Mouse (Mus musculus) limb, embryonic 14.5 days (tissue): ENCODE results near the gene Prr7. TPM values are rescaled to one million over a fixed set of nuclear protein-coding genes. Genes with fewer than 3 reads are reported as not detected.

Experiments used
- ATAC-seq: fragments of 200-750 bp; cut with Nextera tagmentation; 2 replicates; pipeline ENCODE4 v1.8.0; 2017; ENCODE audit warnings: low read depth, moderate number of reproducible peaks, moderate TSS enrichment; ENCODE audit not compliant: low FRiP score
- DNase-seq: peaks from one replicate; pipeline ENCODE4 v3.0.0-alpha.2; 2015; ENCODE audit warnings: low spot score
- H3K27ac ChIP-seq: fragments of 300-500 bp; sonication (generic); replicated peaks from 2 replicates; pipeline ENCODE4 v1.5.1; 2014; ENCODE audit warnings: low read depth, mild to moderate bottlenecking, low read length, moderate library complexity, mixed read lengths
- H3K27me3 ChIP-seq: fragments of 300-500 bp; sonication (generic); 2 replicates; pipeline ENCODE4 v1.6.1; 2014; ENCODE audit warnings: low read length, mixed read lengths; ENCODE audit not compliant: control insufficient read depth, insufficient read depth
- H3K36me3 ChIP-seq: fragments of 300-500 bp; sonication (generic); 2 replicates; pipeline ENCODE4 v1.6.1; 2014; ENCODE audit warnings: mild to moderate bottlenecking, low read length, moderate library complexity, mixed read lengths; ENCODE audit not compliant: control insufficient read depth, insufficient read depth
- H3K4me1 ChIP-seq: fragments of 300-500 bp; sonication (generic); 2 replicates; pipeline ENCODE4 v1.6.1; 2014; ENCODE audit warnings: antibody characterized with exemption, low read length, mixed read lengths; ENCODE audit not compliant: control insufficient read depth, insufficient read depth
- H3K4me2 ChIP-seq: fragments of 300-500 bp; sonication (generic); replicated peaks from 2 replicates; pipeline ENCODE4 v1.6.1; 2014; ENCODE audit warnings: low read depth, mild to moderate bottlenecking, low read length, moderate library complexity; ENCODE audit not compliant: severe bottlenecking
- H3K4me3 ChIP-seq: fragments of 300-500 bp; sonication (generic); replicated peaks from 2 replicates; pipeline ENCODE4 v1.5.1; 2014; ENCODE audit warnings: low read length
- H3K9ac ChIP-seq: fragments of 300-500 bp; sonication (generic); 2 replicates; pipeline ENCODE4 v1.6.1; 2014; ENCODE audit warnings: mild to moderate bottlenecking, low read depth, low read length, moderate library complexity; ENCODE audit not compliant: severe bottlenecking
- H3K9me3 ChIP-seq: fragments of 300-500 bp; sonication (generic); 2 replicates; pipeline ENCODE4 v1.6.1; 2016; ENCODE audit warnings: low read length; ENCODE audit not compliant: control insufficient read depth
- POLR2A ChIP-seq: fragments of 200-500 bp; IDR thresholded peaks from 2 replicates; pipeline ENCODE4 v1.8.0; 2012; ENCODE audit warnings: inconsistent platforms, mild to moderate bottlenecking, moderate library complexity, borderline replicate concordance; ENCODE audit not compliant: insufficient read depth, insufficient read length; ENCODE audit errors: extremely low read depth
- WGBS: fragments of 180-500 bp; shearing (Covaris S2); extraction: QIAGEN DNeasy Blood & Tissue Kit; methylation state at CpG from one replicate; pipeline ENCODE4 v1.1.7; 2014; 5-methylcytosine and 5-hydroxymethylcytosine counted together
- polyA plus RNA-seq, 2 experiments: library from polyadenylated mRNA; depleted of rRNA in 1 of 2; stranded (reverse) in 1 of 2; unstranded in 1 of 2; fragments of >200 nt; fragmentation: Nextera tagmentation in 1 of 2; extraction: Ambion mirVana in 1 of 2; gene quantifications; 2 replicates each; pipeline versions ENCODE4 v1.2.1 to v1.2.3; 2012 to 2014

Gene Prr7
- polyA plus RNA-seq, 2 experiments, result 1.4 to 18.6 TPM

DNA sequence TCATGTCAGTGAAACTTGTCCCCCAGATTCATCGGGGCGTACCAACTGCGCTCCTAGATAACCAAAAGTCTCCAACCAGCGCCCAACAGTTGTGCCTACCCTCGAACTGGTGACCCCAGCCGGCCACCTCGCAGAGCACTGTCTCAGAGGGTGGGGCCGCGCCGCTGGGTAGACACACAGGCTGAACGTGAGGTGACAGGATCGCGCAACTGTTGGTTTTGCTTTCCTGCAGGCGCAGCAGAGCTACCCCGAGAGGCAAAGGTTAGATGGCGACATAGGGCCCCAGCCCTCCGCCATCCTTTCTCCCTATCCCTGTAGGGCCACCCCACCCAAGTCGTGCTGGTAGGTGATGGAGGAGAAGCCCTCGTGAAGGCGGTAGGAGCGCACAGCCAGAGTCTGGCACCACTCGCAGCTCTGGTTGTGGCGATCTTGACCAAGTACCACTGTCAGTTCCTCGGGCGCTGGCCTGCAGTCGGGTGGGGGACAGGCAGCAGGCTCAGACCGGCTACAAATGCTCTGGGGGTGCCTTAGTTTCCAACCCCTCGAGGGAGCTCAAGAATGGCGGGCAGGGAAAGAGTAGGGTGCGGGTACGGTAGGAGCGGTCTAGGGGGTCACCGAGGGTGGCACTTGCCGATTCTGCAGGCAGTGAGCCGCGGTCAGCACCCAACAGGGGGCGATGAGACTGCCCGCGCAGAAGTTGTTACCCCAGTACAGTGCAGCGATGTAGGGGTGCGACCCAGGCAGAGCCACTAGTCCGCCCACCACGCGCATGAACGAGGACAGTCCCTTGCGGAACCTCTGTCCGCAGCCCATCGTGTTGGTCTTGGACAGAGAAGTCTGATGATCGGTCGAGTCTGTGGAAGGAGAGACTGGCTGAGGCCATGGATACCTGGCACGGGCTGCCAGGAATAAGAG lies 43.8 kb upstream of the Prr7 start:
- H3K9me3 ChIP-seq, result no peaks in the 10 kb centered on the region
- 0 out of 2 replicates have a peak overlapping the region, but pooled peaks have one; percentile 26 for H3K4me3 ChIP-seq
- H3K27ac ChIP-seq, result no peak overlapping the region
- H3K27me3 ChIP-seq, result peaks cover 34% of the 10 kb centered on the region
- H3K4me2 ChIP-seq, result peak overlapping the region; percentile 42
- no peak for ATAC-seq
- H3K36me3 ChIP-seq, result no peaks in the 10 kb centered on the region
- DNase-seq, result no peak
- no peak for TF ChIP-seq POLR2A
- no peak overlapping the region for H3K9ac ChIP-seq
- H3K4me1 ChIP-seq, result peaks cover 9% of the 10 kb centered on the region
- WGBS, result 29% methylated on average over 50 of the region's 51 CpGs

DNA sequence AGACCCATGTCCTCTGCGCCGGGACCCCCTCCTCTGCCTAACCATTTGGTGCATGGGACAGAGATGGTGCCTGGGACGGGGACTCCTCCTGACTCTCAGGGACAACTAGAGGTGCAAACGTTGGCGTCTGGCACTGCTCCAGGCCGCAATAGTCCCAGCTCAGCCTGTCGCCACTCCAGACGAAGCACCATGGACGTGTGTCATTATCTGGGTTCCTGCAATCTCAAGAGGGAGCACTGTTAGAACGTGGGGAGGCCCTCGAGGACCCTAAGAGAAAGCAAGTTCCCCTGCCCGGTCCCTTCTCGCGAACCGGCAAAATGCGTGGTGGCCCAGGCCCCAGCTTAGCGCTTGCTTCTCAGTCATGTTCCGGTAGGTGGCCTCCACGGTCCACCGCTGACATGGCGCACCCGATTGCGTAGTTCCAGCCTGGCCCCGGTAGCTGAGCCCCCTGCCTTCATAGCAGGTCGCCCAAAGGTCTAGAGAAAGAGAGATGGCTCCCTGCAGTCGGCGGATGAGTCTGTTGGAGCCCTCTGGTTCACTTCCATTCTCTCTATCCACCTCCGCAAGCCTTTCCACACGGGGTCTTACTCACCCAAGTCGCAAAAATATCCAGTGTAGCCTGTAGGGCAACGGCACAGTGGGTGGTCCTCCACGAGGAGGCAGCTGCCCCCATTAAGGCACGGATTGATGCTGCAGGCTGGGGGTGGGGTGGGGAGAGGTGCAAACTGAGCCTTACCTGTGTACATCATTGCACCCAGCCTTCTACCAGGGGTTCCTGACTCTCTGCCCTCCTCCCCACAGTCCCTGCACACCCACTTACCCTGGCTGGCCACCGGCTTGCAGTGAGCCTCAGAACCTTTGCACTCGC lies 42.9 kb upstream of the Prr7 start:
- WGBS, result 5% methylated on average over 33 of the region's 35 CpGs
- Histone ChIP-seq H3K4me2 (peak overlapping the region; percentile 42), H3K4me3 (peak overlapping the region; percentile 26), H3K9ac (0 out of 2 replicates have a peak overlapping the region, but pooled peaks have one; percentile 28), H3K27me3 (peaks cover 34% of the 10 kb centered on the region), H3K27ac (no peak overlapping the region), H3K4me1 (peaks cover 9% of the 10 kb centered on the region), H3K9me3 (no peaks in the 10 kb centered on the region), H3K36me3 (no peaks in the 10 kb centered on the region)
- ATAC-seq (peak; percentile 75), DNase-seq (peak; percentile 49)
- no peak for TF ChIP-seq POLR2A

DNA sequence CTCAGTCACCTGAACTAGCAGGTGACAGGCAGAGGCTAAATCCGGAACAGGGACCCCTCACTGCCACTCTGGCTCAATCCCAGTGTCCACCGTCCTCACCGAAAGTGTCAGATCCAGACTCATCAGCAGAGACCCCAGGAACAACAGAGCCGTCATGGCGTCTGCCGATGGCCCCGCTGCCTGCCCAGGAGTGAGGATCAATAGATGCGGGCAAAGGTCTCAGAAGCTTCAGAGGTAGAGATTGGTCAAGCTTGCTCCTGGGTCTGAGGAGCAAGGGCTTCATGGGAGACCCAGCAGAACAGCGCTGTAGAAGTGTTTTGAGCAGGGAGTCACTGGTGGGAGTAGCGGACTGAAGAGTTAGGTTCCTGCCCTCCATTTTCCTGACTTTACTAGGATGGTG lies 37.5 kb upstream of the Prr7 start, which contains the start of gene F12:
TSS of gene F12 (minus strand) at position 181 of the 400 bp plus-strand sequence.
- DNase-seq (no peak), ATAC-seq (no peak)
- Histone ChIP-seq H3K27ac (no peak within 1 kb of the TSS), H3K4me3 (no peak within 1 kb of the TSS), H3K9ac (no peak within 1 kb of the TSS), H3K9me3 (no peaks in the 10 kb centered on the region), H3K4me1 (peaks cover under 1% of the 10 kb centered on the region; the same call in 1 of the 2 replicates), H3K4me2 (no peak within 1 kb of the TSS), H3K36me3 (no peaks in the 10 kb centered on the region), H3K27me3 (peaks cover 7% of the 10 kb centered on the region)
- no peak for TF ChIP-seq POLR2A
- 86% methylated on average over 10 of the region's 10 CpGs for WGBS

DNA sequence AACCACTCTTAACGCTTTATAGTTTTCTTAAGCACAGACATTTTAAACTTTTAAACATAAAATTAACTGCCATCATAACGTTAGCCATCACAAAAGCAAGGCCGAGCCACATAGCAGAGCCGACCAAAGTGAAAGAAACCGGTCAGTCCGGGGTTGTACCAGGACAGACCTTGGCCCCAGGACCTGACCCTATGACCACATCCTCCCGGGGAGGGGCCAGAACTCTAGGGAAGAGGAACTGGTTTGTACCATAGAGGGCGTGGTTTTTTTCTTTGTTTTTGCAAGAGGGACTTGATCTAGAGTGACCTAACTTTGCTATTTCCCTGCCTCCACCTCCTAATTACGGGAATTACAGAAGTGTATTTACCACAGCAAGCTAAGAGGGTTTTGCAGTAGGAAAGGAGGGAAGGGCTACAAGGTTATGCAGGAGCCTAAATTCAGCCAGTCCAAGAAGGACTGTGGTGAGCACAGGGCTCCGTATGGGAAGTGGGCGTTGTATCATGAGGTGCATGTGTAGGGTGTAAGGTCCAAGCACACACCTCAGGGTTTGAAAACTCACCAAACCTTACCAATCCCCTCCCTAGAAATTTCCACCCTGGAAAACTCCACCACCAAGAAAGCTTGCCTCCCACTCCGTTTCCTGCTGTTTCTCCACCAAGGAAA lies 34.7 kb upstream of the Prr7 start:
- no peak for TF ChIP-seq POLR2A
- Histone ChIP-seq H3K4me3 (no peak overlapping the region), H3K4me1 (no peaks in the 10 kb centered on the region), H3K36me3 (no peaks in the 10 kb centered on the region), H3K27me3 (no peaks in the 10 kb centered on the region), H3K27ac (no peak overlapping the region), H3K9me3 (no peaks in the 10 kb centered on the region), H3K4me2 (no peak overlapping the region), H3K9ac (no peak overlapping the region)
- WGBS, result 64% methylated on average over 12 of the region's 12 CpGs
- ATAC-seq (no peak), DNase-seq (no peak)

DNA sequence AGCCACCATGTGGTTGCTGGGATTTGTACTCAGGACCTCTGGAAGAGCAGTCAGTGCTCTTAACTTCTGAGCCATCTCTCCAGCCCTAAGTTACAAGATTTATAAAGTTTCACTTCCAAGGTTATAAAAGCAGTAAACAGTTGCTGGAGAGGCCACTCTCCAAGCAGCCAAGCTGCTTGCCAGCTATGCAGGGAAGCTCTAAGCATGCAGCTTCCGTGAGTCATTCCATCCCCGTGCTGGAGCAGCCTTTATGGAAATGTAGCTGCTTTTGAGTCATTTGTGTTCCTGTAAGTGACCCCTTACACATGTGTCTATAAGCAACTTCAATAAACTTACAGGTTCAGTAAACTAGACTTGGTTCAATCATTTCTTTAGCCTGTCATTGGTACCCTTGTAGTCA lies 33.5 kb upstream of the Prr7 start:
- no peak overlapping the region for H3K9ac ChIP-seq
- no peaks in the 10 kb centered on the region for H3K36me3 ChIP-seq
- 71% methylated on average over 2 of the region's 2 CpGs for WGBS
- no peaks in the 10 kb centered on the region for H3K9me3 ChIP-seq
- no peaks in the 10 kb centered on the region for H3K27me3 ChIP-seq
- DNase-seq (no peak), ATAC-seq (no peak)
- no peak overlapping the region for H3K4me3 ChIP-seq
- no peak for TF ChIP-seq POLR2A
- no peaks in the 10 kb centered on the region for H3K4me1 ChIP-seq
- H3K27ac ChIP-seq, result no peak overlapping the region
- no peak overlapping the region for H3K4me2 ChIP-seq
